Mouse (Mus musculus): ENCODE data around the gene Sv2b. TPM values are rescaled to one million over a fixed set of nuclear protein-coding genes. Genes with fewer than 3 reads are reported as not detected.
"Not testable (repeated sequence)": the region's sequence is repeated elsewhere in the genome, so short reads cannot be mapped to it uniquely, and the experiment has no call there.

Gene Sv2b
- polyA plus RNA-seq (2011; ENCODE audit: insufficient read length, low read depth, missing spikeins) = 0.16 TPM in 1 of 2 replicates, not detected in the other

GRCm38 (mm10) chr7:75308457-75309312, at the start of gene Sv2b:
Gene Sv2b, minus strand, starts transcription at chr7:75309262.
- H3K4me3 ChIP-seq (ENCODE audit: insufficient read depth, low read length) = peak within 1 kb of the TSS; percentile 6
- no peak within 1 kb of the TSS for H3K27ac ChIP-seq (ENCODE audit: insufficient read depth, low read length)
- no peaks in the 10 kb centered on the region for H3K4me1 ChIP-seq (ENCODE audit: control insufficient read depth, insufficient read depth, low read length)
- TF ChIP-seq CTCF (IDR thresholded peaks at IDR 0.05; ENCODE audit: borderline replicate concordance, insufficient read depth, low read length) (no peak), POLR2A (IDR thresholded peaks at IDR 0.05; ENCODE audit: low read depth, low read length) (no peak)

DNA sequence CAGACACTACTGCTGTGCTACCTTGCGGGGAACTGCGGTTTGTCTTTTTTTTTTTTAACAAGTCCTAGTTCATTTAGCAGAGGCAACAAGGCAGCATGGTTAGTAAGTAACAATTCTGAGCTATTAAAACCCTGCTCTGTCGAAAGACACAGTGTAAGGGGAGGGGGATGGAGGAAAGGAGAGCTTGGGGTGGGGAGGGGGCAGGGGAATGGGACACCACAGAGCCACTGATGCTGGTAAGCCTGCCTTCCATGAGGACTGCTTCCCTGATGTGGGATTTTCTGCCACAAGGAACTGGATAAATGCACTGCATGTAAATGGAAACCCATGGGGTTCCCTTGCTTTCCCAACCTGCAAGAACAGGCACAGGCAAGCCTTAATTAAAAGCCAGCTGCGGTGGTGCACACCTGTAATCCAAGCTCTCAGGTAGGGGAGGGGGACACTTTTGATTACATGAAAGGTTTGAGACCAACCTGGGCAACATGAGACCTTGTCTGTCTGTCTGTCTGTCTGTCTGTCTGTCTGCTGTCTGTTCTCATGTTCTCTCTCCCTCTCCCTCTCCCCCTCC, 49.3 kb upstream of the Sv2b start:
- no peak overlapping the region for H3K27ac ChIP-seq (ENCODE audit: insufficient read depth, low read length)
- H3K4me3 ChIP-seq (ENCODE audit: insufficient read depth, low read length) = no peak overlapping the region
- no peaks in the 10 kb centered on the region for H3K4me1 ChIP-seq (ENCODE audit: control insufficient read depth, insufficient read depth, low read length)
- no peak for TF ChIP-seq CTCF (IDR thresholded peaks at IDR 0.05; ENCODE audit: borderline replicate concordance, insufficient read depth, low read length)
- TF ChIP-seq POLR2A (IDR thresholded peaks at IDR 0.05; ENCODE audit: low read depth, low read length) = no peak

GRCm38 (mm10) chr7:75355521-75355920, 46.5 kb upstream of the Sv2b start:
- TF ChIP-seq CTCF (IDR thresholded peaks at IDR 0.05; ENCODE audit: borderline replicate concordance, insufficient read depth, low read length) (no peak), POLR2A (IDR thresholded peaks at IDR 0.05; ENCODE audit: low read depth, low read length) (no peak)
- H3K27ac ChIP-seq (ENCODE audit: insufficient read depth, low read length) = no peak overlapping the region
- no peak overlapping the region for H3K4me3 ChIP-seq (ENCODE audit: insufficient read depth, low read length)
- no peaks in the 10 kb centered on the region for H3K4me1 ChIP-seq (ENCODE audit: control insufficient read depth, insufficient read depth, low read length)

GRCm38 (mm10) chr7:75352777-75353374, 43.8 kb upstream of the Sv2b start:
- Histone ChIP-seq H3K4me3 (ENCODE audit: insufficient read depth, low read length) (no peak overlapping the region), H3K27ac (ENCODE audit: insufficient read depth, low read length) (no peak overlapping the region), H3K4me1 (ENCODE audit: control insufficient read depth, insufficient read depth, low read length) (no peaks in the 10 kb centered on the region)
- TF ChIP-seq CTCF (IDR thresholded peaks at IDR 0.05; ENCODE audit: borderline replicate concordance, insufficient read depth, low read length) = no peak
- TF ChIP-seq POLR2A (IDR thresholded peaks at IDR 0.05; ENCODE audit: low read depth, low read length) = no peak

DNA sequence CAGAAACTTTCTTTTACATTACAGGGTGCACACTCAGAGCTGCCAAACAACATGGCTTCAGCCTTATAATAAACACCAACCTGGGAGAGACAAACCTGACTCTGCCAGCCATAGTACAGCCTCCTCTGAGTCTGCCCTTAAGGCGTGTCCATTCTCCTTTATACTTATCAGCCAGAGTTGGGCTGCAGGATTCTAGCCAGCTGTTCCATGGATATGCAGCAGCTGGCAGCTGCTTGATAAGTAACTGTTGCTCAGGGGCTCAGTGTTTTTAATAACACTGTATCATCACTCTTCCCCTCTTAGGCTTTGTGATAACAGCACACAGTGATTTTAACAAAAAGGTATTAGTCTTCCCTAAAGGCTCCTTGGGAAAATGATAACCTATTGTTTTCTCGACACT, 41.1 kb upstream of the Sv2b start:
- Histone ChIP-seq H3K4me1 (ENCODE audit: control insufficient read depth, insufficient read depth, low read length) (no peaks in the 10 kb centered on the region), H3K27ac (ENCODE audit: insufficient read depth, low read length) (no peak overlapping the region), H3K4me3 (ENCODE audit: insufficient read depth, low read length) (no peak overlapping the region)
- TF ChIP-seq CTCF (IDR thresholded peaks at IDR 0.05; ENCODE audit: borderline replicate concordance, insufficient read depth, low read length) (no peak), POLR2A (IDR thresholded peaks at IDR 0.05; ENCODE audit: low read depth, low read length) (no peak)

DNA sequence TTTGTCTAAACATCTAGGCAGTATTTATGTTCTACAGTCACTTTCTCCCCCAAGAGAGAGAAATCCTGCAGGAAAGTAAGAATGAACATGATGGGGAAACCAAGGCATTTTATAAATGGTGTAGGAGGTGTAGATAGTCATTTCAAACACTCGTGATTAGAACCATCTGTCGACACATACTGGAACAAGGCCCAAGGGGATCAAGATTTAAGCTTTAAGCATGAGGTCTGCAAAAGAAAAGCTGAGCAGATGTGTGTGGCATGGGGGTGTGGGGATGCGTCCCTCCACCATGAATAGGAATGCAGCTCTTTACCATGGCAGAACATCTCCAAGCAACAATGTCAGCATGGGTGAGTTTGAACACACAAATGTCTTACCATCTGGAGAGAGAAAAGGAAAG, 23.2 kb upstream of the Sv2b start:
- H3K27ac ChIP-seq (ENCODE audit: insufficient read depth, low read length) = no peak overlapping the region
- no peak overlapping the region for H3K4me3 ChIP-seq (ENCODE audit: insufficient read depth, low read length)
- TF ChIP-seq CTCF (IDR thresholded peaks at IDR 0.05; ENCODE audit: borderline replicate concordance, insufficient read depth, low read length) (no peak), POLR2A (IDR thresholded peaks at IDR 0.05; ENCODE audit: low read depth, low read length) (no peak)

GRCm38 (mm10) chr7:75329740-75330142, 20.7 kb upstream of the Sv2b start:
- TF ChIP-seq CTCF (IDR thresholded peaks at IDR 0.05; ENCODE audit: borderline replicate concordance, insufficient read depth, low read length) (no peak), POLR2A (IDR thresholded peaks at IDR 0.05; ENCODE audit: low read depth, low read length) (no peak)
- H3K4me1 ChIP-seq (ENCODE audit: control insufficient read depth, insufficient read depth, low read length) = 0 out of 2 replicates have a peak, but pooled peaks cover 2% of the 10 kb centered on the region
- no peak overlapping the region for H3K4me3 ChIP-seq (ENCODE audit: insufficient read depth, low read length)
- H3K27ac ChIP-seq (ENCODE audit: insufficient read depth, low read length) = no peak overlapping the region

More for the DNA sequence above, 23.2 kb upstream of the Sv2b start:
- H3K4me1 ChIP-seq (ENCODE audit: control insufficient read depth, insufficient read depth, low read length) = 0 out of 2 replicates have a peak, but pooled peaks cover 2% of the 10 kb centered on the region

DNA sequence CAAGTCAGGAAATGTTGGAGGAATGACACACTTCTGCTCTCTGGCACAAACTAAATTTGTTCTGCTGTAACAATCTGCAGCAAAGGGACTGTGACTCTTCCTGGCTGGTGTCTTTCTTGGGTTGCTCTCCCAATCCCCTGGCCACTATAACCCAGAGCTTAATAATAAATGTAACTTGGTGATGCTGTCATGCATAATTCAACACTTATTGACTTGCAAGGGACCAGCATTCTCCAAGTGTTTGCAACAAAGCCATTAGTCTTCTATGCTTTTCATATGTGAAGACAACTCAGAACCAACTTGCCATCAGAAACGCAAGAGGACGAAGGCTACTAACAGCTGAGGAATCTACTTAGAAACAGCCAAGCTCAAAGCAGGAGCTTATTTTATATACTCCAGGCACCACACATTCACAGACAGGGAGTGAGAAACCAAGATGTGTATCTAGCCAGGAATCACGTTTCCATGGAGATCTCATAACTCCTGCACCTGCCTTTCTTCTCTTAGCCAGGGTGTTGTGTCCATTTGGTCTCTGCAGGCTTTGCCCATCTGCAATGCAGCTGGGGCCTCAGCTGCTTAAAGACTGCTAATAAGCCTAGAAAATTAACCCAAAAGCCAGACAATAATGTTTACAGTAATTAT, 19.8 kb upstream of the Sv2b start:
- TF ChIP-seq CTCF (IDR thresholded peaks at IDR 0.05; ENCODE audit: borderline replicate concordance, insufficient read depth, low read length) (no peak), POLR2A (IDR thresholded peaks at IDR 0.05; ENCODE audit: low read depth, low read length) (no peak)
- no peak overlapping the region for H3K27ac ChIP-seq (ENCODE audit: insufficient read depth, low read length)
- 0 out of 2 replicates have a peak, but pooled peaks cover 2% of the 10 kb centered on the region for H3K4me1 ChIP-seq (ENCODE audit: control insufficient read depth, insufficient read depth, low read length)
- H3K4me3 ChIP-seq (ENCODE audit: insufficient read depth, low read length) = no peak overlapping the region

DNA sequence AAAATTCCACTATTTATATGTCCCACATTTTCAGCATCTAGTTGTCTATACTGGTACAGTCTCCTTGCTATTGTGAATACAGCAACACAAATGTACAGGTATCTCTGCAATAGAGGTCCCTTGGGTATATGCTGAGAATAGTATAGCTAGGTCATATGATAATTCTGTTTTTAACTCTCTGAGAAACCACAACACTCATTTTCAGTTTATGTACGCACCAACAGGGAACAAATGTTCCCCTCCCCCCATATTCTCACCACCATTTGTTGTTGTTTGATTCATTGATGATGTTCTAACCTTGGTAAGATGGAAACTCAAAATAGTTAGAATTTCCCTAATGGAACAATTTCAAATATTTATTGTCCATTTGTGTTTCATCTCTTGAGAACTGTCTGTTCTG, 16.2 kb upstream of the Sv2b start:
- no peak overlapping the region for H3K4me3 ChIP-seq (ENCODE audit: insufficient read depth, low read length)
- H3K4me1 ChIP-seq (ENCODE audit: control insufficient read depth, insufficient read depth, low read length) = 0 out of 2 replicates have a peak, but pooled peaks cover 2% of the 10 kb centered on the region
- H3K27ac ChIP-seq (ENCODE audit: insufficient read depth, low read length) = no peak overlapping the region
- TF ChIP-seq CTCF (IDR thresholded peaks at IDR 0.05; ENCODE audit: borderline replicate concordance, insufficient read depth, low read length) (no peak), POLR2A (IDR thresholded peaks at IDR 0.05; ENCODE audit: low read depth, low read length) (no peak)

DNA sequence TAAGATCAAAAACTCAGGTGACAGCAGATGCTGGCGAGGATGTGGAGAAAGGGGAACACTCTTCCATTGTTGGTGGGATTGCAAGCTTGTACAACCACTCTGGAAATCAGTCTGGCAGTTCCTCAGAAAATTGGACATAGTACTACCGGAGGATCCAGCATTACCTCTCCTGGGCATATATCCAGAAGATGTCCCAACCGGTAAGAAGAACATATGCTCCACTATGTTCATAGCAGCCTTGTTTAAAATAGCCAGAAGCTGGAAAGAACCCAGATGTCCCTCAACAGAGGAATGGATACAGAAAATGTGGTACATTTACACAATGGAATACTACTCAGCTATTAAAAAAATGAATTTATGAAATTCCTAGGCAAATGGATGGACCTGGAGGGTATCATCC, 13.7 kb upstream of the Sv2b start:
- not testable (repeated sequence) for H3K4me1 ChIP-seq (ENCODE audit: control insufficient read depth, insufficient read depth, low read length); H3K4me3 ChIP-seq (ENCODE audit: insufficient read depth, low read length); H3K27ac ChIP-seq (ENCODE audit: insufficient read depth, low read length)

All from embryonic fibroblast, embryonic 13.5 days (primary cell).